ENCODE assay signal across 8 mouse cellular contexts in genomic region chr1:34218323-34218722, GRCm38 (mm10).
DNase-seq lines count a peak whose midpoint lies in the region; TF ChIP-seq lines count a peak whose summit lies in the region.

No protein-coding gene starts in this region.

- WGBS in large intestine, adult 2 months = 18% methylated on average over 6 of the region's 6 CpGs
- WGBS in olfactory bulb, adult 2 months = 26% methylated on average over 6 of the region's 6 CpGs

- TF ChIP-seq CTCF in olfactory bulb, adult 2 months (IDR thresholded peaks at IDR 0.05; ENCODE audit: insufficient read depth, low read depth, low read length) = peak; percentile 82

- H3K4me1 ChIP-seq in olfactory bulb, adult 2 months (ENCODE audit: control insufficient read depth, insufficient read depth, low read length) = no peaks in the 10 kb centered on the region

- peak; percentile 61 to 71 for DNase-seq in CD8-positive naive resting alpha-beta T cell, adult 2 months (ENCODE audit: low read depth in 2 of 2, low spot score in 2 of 2)
- DNase-seq in brain, adult 2 months (ENCODE audit: low read depth, low spot score) = peak; percentile 90
- peak; percentile 27 for DNase-seq in fibroblast of lung, adult 2 months (ENCODE audit: low read depth)
- DNase-seq in heart, postnatal 14 days = peak; percentile 82 to 83
- DNase-seq in large intestine, adult 2 months (ENCODE audit: low read depth, low spot score) = peak; percentile 63
- DNase-seq in lung, adult 18-20 months = peak; percentile 76 to 81
- peak; percentile 63 for DNase-seq in testis, postnatal 14 days (ENCODE audit: low spot score)

- intact Hi-C loops in heart, postnatal 14 days (cut with DNase I) = loop anchor here (1.0 to 10.0 kb wide), 2 partner anchors 192 to 386 kb away; no protein-coding TSS in a partner anchor

- TF ChIP-seq POLR2A in olfactory bulb, adult 2 months (IDR thresholded peaks at IDR 0.05; ENCODE audit: insufficient read depth, low read depth, low read length) = no peak

- no peak overlapping the region for H3K27ac ChIP-seq in olfactory bulb, adult 2 months (ENCODE audit: insufficient read depth, low read depth, low read length)

- no peak overlapping the region for H3K4me3 ChIP-seq in olfactory bulb, adult 2 months (ENCODE audit: insufficient read depth, low read depth, low read length)

Comparison
In these comparisons a context has a peak if more than half of its experiments do, and no peak if none do; other contexts are left out.
1. DNase-seq: peak in every context shown above with its lines; median percentile 90 in brain, adult 2 months; 82 in heart, postnatal 14 days; 78 in lung, adult 18-20 months; 66 in CD8-positive naive resting alpha-beta T cell, adult 2 months; 63 in large intestine, adult 2 months; 63 in testis, postnatal 14 days; 27 in fibroblast of lung, adult 2 months.